In genomic region chr8:53368640-53369039, GRCm38 (mm10) we compare ENCODE assay signal across 23 mouse cellular contexts.
A peak's percentile ranks its signal among the peaks of the same experiment; 100 is the strongest.
DNase-seq lines count a peak whose midpoint lies in the region; ATAC-seq and TF ChIP-seq lines count a peak whose summit lies in the region.
"Had no signal": no experiment of that assay in that cellular context is flagged by ENCODE, and none has a peak within 500 bp of the region (broad histone marks: within the 10 kb centered on the region; RNA-seq: fewer than 3 reads in every experiment).

No protein-coding gene starts in this region.

- no peaks in the 10 kb centered on the region for H3K4me1 ChIP-seq in forebrain, embryonic 11.5 days (replicated peaks; ENCODE audit: control insufficient read depth, insufficient read depth, low read length)
- no peaks in the 10 kb centered on the region for H3K4me1 ChIP-seq in forebrain, postnatal 0 days (ENCODE audit: insufficient read depth)
- H3K4me1 ChIP-seq in forebrain, embryonic 14.5 days (ENCODE audit: control insufficient read depth, insufficient read depth, low read length) = no peaks in the 10 kb centered on the region
- H3K4me1 ChIP-seq in forebrain, embryonic 10.5 days = no peaks in the 10 kb centered on the region; the same call in 1 of the 2 replicates
- H3K4me1 ChIP-seq in midbrain, embryonic 12.5 days = no peaks in the 10 kb centered on the region
- no peaks in the 10 kb centered on the region for H3K4me1 ChIP-seq in midbrain, embryonic 14.5 days (ENCODE audit: control insufficient read depth, insufficient read depth, low read length)
- H3K4me1 ChIP-seq: embryonic facial prominence, embryonic 12.5 days; embryonic facial prominence, embryonic 15.5 days; heart, embryonic 10.5 days; heart, embryonic 13.5 days had no signal

- H3K4me3 ChIP-seq in forebrain, embryonic 11.5 days (ENCODE audit: low read depth, low read length) = no peak overlapping the region
- H3K4me3 ChIP-seq in forebrain, postnatal 0 days (ENCODE audit: low read depth, low read length) = no peak overlapping the region
- no peak overlapping the region for H3K4me3 ChIP-seq in forebrain, embryonic 14.5 days (ENCODE audit: low read depth, low read length)
- no peak overlapping the region for H3K4me3 ChIP-seq in forebrain, embryonic 10.5 days
- H3K4me3 ChIP-seq in midbrain, embryonic 12.5 days = no peak overlapping the region
- H3K4me3 ChIP-seq in midbrain, embryonic 14.5 days (replicated peaks; ENCODE audit: low read depth, low read length) = no peak overlapping the region
- H3K4me3 ChIP-seq: embryonic facial prominence, embryonic 12.5 days; embryonic facial prominence, embryonic 15.5 days; heart, adult 2 months; heart, embryonic 10.5 days; heart, embryonic 13.5 days had no signal

- H3K9ac ChIP-seq in forebrain, embryonic 11.5 days (ENCODE audit: low read length) = no peak overlapping the region
- no peak overlapping the region for H3K9ac ChIP-seq in forebrain, postnatal 0 days
- no peak overlapping the region for H3K9ac ChIP-seq in forebrain, embryonic 14.5 days (ENCODE audit: low read length)
- no peak overlapping the region for H3K9ac ChIP-seq in midbrain, embryonic 12.5 days (replicated peaks)
- no peak overlapping the region for H3K9ac ChIP-seq in midbrain, embryonic 14.5 days (replicated peaks; ENCODE audit: low read length)
- H3K9ac ChIP-seq: embryonic facial prominence, embryonic 12.5 days; embryonic facial prominence, embryonic 15.5 days; heart, embryonic 13.5 days had no signal

- H3K27me3 ChIP-seq in forebrain, embryonic 11.5 days (ENCODE audit: control insufficient read depth, insufficient read depth, low read length) = no peaks in the 10 kb centered on the region
- no peaks in the 10 kb centered on the region for H3K27me3 ChIP-seq in forebrain, postnatal 0 days (ENCODE audit: insufficient read depth, low read length)
- H3K27me3 ChIP-seq in forebrain, embryonic 14.5 days (replicated peaks; ENCODE audit: control insufficient read depth, insufficient read depth, low read length) = no peaks in the 10 kb centered on the region
- H3K27me3 ChIP-seq in forebrain, embryonic 10.5 days (ENCODE audit: poor library complexity, severe bottlenecking) = no peaks in the 10 kb centered on the region
- no peaks in the 10 kb centered on the region for H3K27me3 ChIP-seq in midbrain, embryonic 12.5 days
- no peaks in the 10 kb centered on the region for H3K27me3 ChIP-seq in midbrain, embryonic 14.5 days (ENCODE audit: control insufficient read depth, insufficient read depth, low read length)
- H3K27me3 ChIP-seq: embryonic facial prominence, embryonic 12.5 days; embryonic facial prominence, embryonic 15.5 days; heart, embryonic 13.5 days had no signal

- no peaks in the 10 kb centered on the region for H3K9me3 ChIP-seq in forebrain, embryonic 11.5 days (ENCODE audit: control insufficient read depth, low read length)
- H3K9me3 ChIP-seq in forebrain, postnatal 0 days (ENCODE audit: low read length) = no peaks in the 10 kb centered on the region
- no peaks in the 10 kb centered on the region for H3K9me3 ChIP-seq in forebrain, embryonic 14.5 days (replicated peaks; ENCODE audit: control insufficient read depth, low read length)
- H3K9me3 ChIP-seq in forebrain, embryonic 10.5 days = no peaks in the 10 kb centered on the region
- no peaks in the 10 kb centered on the region for H3K9me3 ChIP-seq in midbrain, embryonic 12.5 days
- H3K9me3 ChIP-seq in midbrain, embryonic 14.5 days (ENCODE audit: control insufficient read depth, low read length) = no peaks in the 10 kb centered on the region
- H3K9me3 ChIP-seq: embryonic facial prominence, embryonic 12.5 days; embryonic facial prominence, embryonic 15.5 days; heart, embryonic 10.5 days; heart, embryonic 13.5 days had no signal

- DNase-seq in forebrain, embryonic 11.5 days (ENCODE audit: low spot score) = no peak
- DNase-seq in forebrain, postnatal 0 days = no peak
- DNase-seq in forebrain, embryonic 14.5 days (ENCODE audit: low spot score) = peak; percentile 31
- no peak for DNase-seq in forebrain, embryonic 10.5 days (ENCODE audit: extremely low spot score, low spot score)
- no peak for DNase-seq in midbrain, embryonic 14.5 days
- DNase-seq: adrenal gland, adult 8-10 months; adrenal gland, postnatal 25 days; cerebellum, adult 18-20 months; cerebellum, adult 9-11 months; cerebellum, postnatal 25 days; gastrocnemius, postnatal 10 days; gastrocnemius, postnatal 36 days; heart, adult 2 months; heart, postnatal 14 days; heart, postnatal 4 days; kidney, adult 2 months had no signal

- ATAC-seq in forebrain, embryonic 11.5 days (replicated peaks; ENCODE audit: low FRiP score) = peak; percentile 74
- ATAC-seq in forebrain, postnatal 0 days = no peak
- ATAC-seq in forebrain, embryonic 14.5 days = peak; percentile 50; the same call in 1 of the 2 replicates
- peak; percentile 19; the same call in 1 of the 2 replicates for ATAC-seq in midbrain, embryonic 12.5 days (ENCODE audit: low FRiP score, low read depth)
- no peak for ATAC-seq in midbrain, embryonic 14.5 days (ENCODE audit: low FRiP score, low TSS enrichment)
- ATAC-seq: activated CD4-positive, CD25-positive, alpha-beta regulatory T cell, adult 4 months; intestine, postnatal 0 days had no signal

- WGBS in forebrain, embryonic 11.5 days = 50% methylated on average over 2 of the region's 2 CpGs
- 36% methylated on average over 2 of the region's 2 CpGs for WGBS in forebrain, postnatal 0 days
- WGBS in forebrain, embryonic 14.5 days = 32% methylated on average over 2 of the region's 2 CpGs
- 71% methylated on average over 2 of the region's 2 CpGs for WGBS in forebrain, embryonic 10.5 days
- WGBS in midbrain, embryonic 12.5 days = 80% methylated on average over 2 of the region's 2 CpGs
- 78% methylated on average over 2 of the region's 2 CpGs for WGBS in midbrain, embryonic 14.5 days

- no peak for TF ChIP-seq CTCF in forebrain, postnatal 0 days (IDR thresholded peaks at IDR 0.05; ENCODE audit: low read depth)

- no peak overlapping the region for H3K27ac ChIP-seq in forebrain, embryonic 11.5 days (ENCODE audit: low read depth, low read length)
- no peak overlapping the region for H3K27ac ChIP-seq in forebrain, postnatal 0 days (ENCODE audit: low read depth, low read length)
- no peak overlapping the region for H3K27ac ChIP-seq in forebrain, embryonic 14.5 days (ENCODE audit: low read depth, low read length)
- H3K27ac ChIP-seq in forebrain, embryonic 10.5 days = no peak overlapping the region
- no peak overlapping the region for H3K27ac ChIP-seq in midbrain, embryonic 12.5 days (replicated peaks)
- H3K27ac ChIP-seq in midbrain, embryonic 14.5 days (replicated peaks; ENCODE audit: low read depth, low read length) = no peak overlapping the region
- H3K27ac ChIP-seq: embryonic facial prominence, embryonic 12.5 days; embryonic facial prominence, embryonic 15.5 days; heart, adult 2 months; heart, embryonic 10.5 days; heart, embryonic 13.5 days had no signal

- no peak overlapping the region for H3K4me2 ChIP-seq in forebrain, embryonic 11.5 days (ENCODE audit: low read depth, low read length, severe bottlenecking)
- H3K4me2 ChIP-seq in forebrain, postnatal 0 days (ENCODE audit: low read depth) = no peak overlapping the region
- no peak overlapping the region for H3K4me2 ChIP-seq in forebrain, embryonic 14.5 days (ENCODE audit: low read length)
- H3K4me2 ChIP-seq in midbrain, embryonic 12.5 days (replicated peaks) = no peak overlapping the region
- H3K4me2 ChIP-seq in midbrain, embryonic 14.5 days (ENCODE audit: low read length) = no peak overlapping the region
- H3K4me2 ChIP-seq: embryonic facial prominence, embryonic 12.5 days; embryonic facial prominence, embryonic 15.5 days; heart, embryonic 13.5 days had no signal

- H3K36me3 ChIP-seq in forebrain, embryonic 11.5 days (ENCODE audit: control insufficient read depth, insufficient read depth, low read length) = no peaks in the 10 kb centered on the region
- H3K36me3 ChIP-seq in forebrain, postnatal 0 days (ENCODE audit: insufficient read depth) = no peaks in the 10 kb centered on the region
- no peaks in the 10 kb centered on the region for H3K36me3 ChIP-seq in forebrain, embryonic 14.5 days (ENCODE audit: control insufficient read depth, insufficient read depth, low read length)
- no peaks in the 10 kb centered on the region for H3K36me3 ChIP-seq in forebrain, embryonic 10.5 days (replicated peaks)
- H3K36me3 ChIP-seq in midbrain, embryonic 12.5 days = no peaks in the 10 kb centered on the region
- H3K36me3 ChIP-seq in midbrain, embryonic 14.5 days (ENCODE audit: control insufficient read depth, insufficient read depth, low read length) = no peaks in the 10 kb centered on the region
- H3K36me3 ChIP-seq: embryonic facial prominence, embryonic 12.5 days; embryonic facial prominence, embryonic 15.5 days; heart, embryonic 10.5 days; heart, embryonic 13.5 days had no signal

Comparison
In these comparisons a context has a peak if more than half of its experiments do, and no peak if none do; other contexts are left out.
1. ATAC-seq: peak in forebrain, embryonic 11.5 days (single experiment), forebrain, embryonic 14.5 days (single experiment) and midbrain, embryonic 12.5 days (single experiment); none in forebrain, postnatal 0 days (single experiment) and midbrain, embryonic 14.5 days (single experiment).